ENCODE assay signal across 1 mouse cellular context in genomic region chr10:80248971-80249640, GRCm38 (mm10).
TF ChIP-seq lines count a peak whose summit lies in the region.

Gene Ndufs7, plus strand, starts transcription at chr10:80249121.

TF ChIP-seq in CH12.LX, 34 proteins besides CTCF, POLR2A, EP300 and RAD21 (continued from another document):
- TF ChIP-seq ELF1 (IDR thresholded peaks at IDR 0.05; ENCODE audit: low read depth, low read length) = peak; percentile 99
- TF ChIP-seq CHD2 (IDR thresholded peaks at IDR 0.05; ENCODE audit: low read length) = peak; percentile 62; the same call in 1 of the 2 replicates
- peak; percentile 95 for TF ChIP-seq MAFK (IDR thresholded peaks at IDR 0.05; ENCODE audit: insufficient replicate concordance, low read length)
- peak; percentile 42; the same call in 1 of the 2 replicates for TF ChIP-seq GABPA (IDR thresholded peaks at IDR 0.05; ENCODE audit: insufficient replicate concordance, low read depth, low read length)
- TF ChIP-seq POLR2AphosphoS2 (IDR thresholded peaks at IDR 0.05; ENCODE audit: low read depth, low read length) = no peak
- TF ChIP-seq RCOR1 (conservative IDR thresholded peaks at IDR 0.05; ENCODE audit: low read depth, low read length) = peak; percentile 84
- TF ChIP-seq MAZ (IDR thresholded peaks at IDR 0.05; ENCODE audit: low read depth, low read length) = peak; percentile 74; the same call in 1 of the 2 replicates
- peak; percentile 97 for TF ChIP-seq HCFC1 (IDR thresholded peaks at IDR 0.05; ENCODE audit: low read depth, low read length)
- peak; percentile 84; the same call in 1 of the 2 replicates for TF ChIP-seq MYC (IDR thresholded peaks at IDR 0.05; ENCODE audit: low read depth, low read length)
- TF ChIP-seq JUN (IDR thresholded peaks at IDR 0.05; ENCODE audit: insufficient read depth, low read depth, low read length) = no peak
- TF ChIP-seq TBP (conservative IDR thresholded peaks at IDR 0.05; ENCODE audit: low read depth, low read length) = peak; percentile 99
TF ChIP-seq in CH12.LX: peak in this region for 25.
